Mouse (Mus musculus) embryonic facial prominence, embryonic 14.5 days (tissue): ENCODE measurements at regions not wholly inside any gene's neighbourhood (a gene's known extent, or its start where the extent isn't known, plus 50 kb on each side); places are given as distances from the start of the nearest gene placed in this dataset.
A peak's percentile ranks its signal among the peaks of the same experiment; 100 is the strongest.

Source experiments
- ATAC-seq: fragments of 200-750 bp; cut with Nextera tagmentation; 2 replicates; pipeline ENCODE4 v1.8.0; 2017; ENCODE audit warnings: low read depth, moderate number of reproducible peaks, moderate TSS enrichment
- DNase-seq: peaks from one replicate; pipeline ENCODE4 v3.0.0-alpha.2; 2015; ENCODE audit warnings: low spot score
- H3K27ac ChIP-seq: fragments of 300-500 bp; sonication (generic); replicated peaks from 2 replicates; pipeline ENCODE4 v1.5.1; 2014; ENCODE audit warnings: low read depth, mild to moderate bottlenecking, low read length, moderate library complexity
- H3K27me3 ChIP-seq: fragments of 300-500 bp; sonication (generic); replicated peaks from 2 replicates; pipeline ENCODE4 v1.6.1; 2014; ENCODE audit warnings: low read length; ENCODE audit not compliant: control insufficient read depth, insufficient read depth
- H3K36me3 ChIP-seq: fragments of 300-500 bp; sonication (generic); 2 replicates; pipeline ENCODE4 v1.6.1; 2014; ENCODE audit warnings: low read length, mixed read lengths; ENCODE audit not compliant: control insufficient read depth, insufficient read depth
- H3K4me1 ChIP-seq: fragments of 300-500 bp; sonication (generic); 2 replicates; pipeline ENCODE4 v1.6.1; 2014; ENCODE audit warnings: antibody characterized with exemption, low read length; ENCODE audit not compliant: control insufficient read depth, insufficient read depth
- H3K4me2 ChIP-seq: fragments of 300-500 bp; sonication (generic); 2 replicates; pipeline ENCODE4 v1.6.1; 2014; ENCODE audit warnings: low read depth, mild to moderate bottlenecking, low read length, moderate library complexity, mixed read lengths
- H3K4me3 ChIP-seq: fragments of 300-500 bp; sonication (generic); 2 replicates; pipeline ENCODE4 v1.5.1; 2014; ENCODE audit warnings: low read depth, mild to moderate bottlenecking, low read length
- H3K9ac ChIP-seq: fragments of 300-500 bp; sonication (generic); 2 replicates; pipeline ENCODE4 v1.6.1; 2014; ENCODE audit warnings: low read depth, mild to moderate bottlenecking, low read length, moderate library complexity, mixed read lengths
- H3K9me3 ChIP-seq: fragments of 300-500 bp; sonication (generic); 2 replicates; pipeline ENCODE4 v1.6.1; 2016; ENCODE audit warnings: low read length; ENCODE audit not compliant: control insufficient read depth
- WGBS: fragments of 180-500 bp; shearing (Covaris S2); extraction: QIAGEN DNeasy Blood & Tissue Kit; methylation state at CpG from one replicate; pipeline ENCODE4 v1.1.7; 2014; 5-methylcytosine and 5-hydroxymethylcytosine counted together

DNA sequence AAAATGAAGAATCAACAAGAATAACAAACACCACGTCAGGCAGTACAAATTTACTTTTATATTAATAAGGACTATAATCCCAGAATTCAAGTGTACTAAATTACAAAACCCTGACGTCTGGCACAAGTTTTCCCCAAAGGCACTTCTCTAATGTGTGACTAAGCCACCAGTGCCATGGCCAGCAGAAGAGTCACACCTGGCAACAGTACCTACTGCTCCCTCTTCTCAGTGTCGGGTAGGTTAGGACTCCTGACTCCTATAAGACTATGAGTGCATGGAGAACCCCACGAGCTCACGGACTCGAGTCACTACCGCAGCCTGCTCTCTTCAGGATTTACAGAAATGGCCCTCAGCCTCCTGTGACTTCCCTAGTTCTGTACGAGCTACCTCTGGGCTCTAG, 307.7 kb upstream of the Smim15 start:
- no peak for ATAC-seq
- Histone ChIP-seq H3K4me2 (no peak overlapping the region), H3K27ac (no peak overlapping the region), H3K4me1 (no peaks in the 10 kb centered on the region), H3K36me3 (peaks cover 25% of the 10 kb centered on the region), H3K27me3 (no peaks in the 10 kb centered on the region), H3K9ac (no peak overlapping the region), H3K4me3 (no peak overlapping the region), H3K9me3 (no peaks in the 10 kb centered on the region)
- WGBS, result 83% methylated on average over 8 of the region's 8 CpGs
- DNase-seq, result no peak

DNA sequence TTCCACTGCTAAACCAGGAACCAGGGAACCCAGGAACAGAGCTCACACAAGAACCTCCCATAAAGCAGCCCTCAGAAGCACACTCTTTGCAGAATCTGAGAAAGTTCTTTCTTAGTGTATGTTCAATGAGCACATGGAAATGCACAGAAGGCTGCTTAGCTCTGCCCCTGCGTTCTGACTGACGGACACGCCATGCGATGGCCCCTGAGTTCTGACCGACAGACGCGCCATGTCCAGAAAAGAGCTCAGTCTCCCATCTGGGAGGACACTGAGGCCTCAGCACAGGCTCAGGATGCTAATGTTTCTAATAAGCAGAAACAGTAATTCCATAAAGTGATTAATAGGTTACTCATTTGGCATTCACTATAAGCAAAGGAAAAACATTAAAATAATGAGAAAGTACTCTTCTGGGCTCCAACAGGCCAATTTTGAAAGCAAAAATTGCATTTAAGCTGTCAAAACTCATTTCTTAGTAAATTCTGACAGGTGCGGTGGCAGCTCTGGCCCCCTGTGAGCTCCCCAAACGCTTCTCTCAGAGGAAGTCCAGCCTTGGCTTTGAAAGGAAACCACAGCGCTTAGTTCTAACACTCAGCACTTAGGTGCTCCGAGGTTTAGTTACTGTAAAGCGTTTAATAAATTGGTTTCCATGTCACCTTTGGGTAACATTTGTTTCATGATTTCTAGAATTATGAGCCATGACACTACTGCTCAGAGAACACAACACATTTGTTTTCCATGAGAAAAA, 309.9 kb upstream of the Smim15 start:
- no peak overlapping the region for H3K4me3 ChIP-seq
- no peaks in the 10 kb centered on the region for H3K4me1 ChIP-seq
- ATAC-seq (no peak), DNase-seq (no peak)
- no peak overlapping the region for H3K4me2 ChIP-seq
- H3K27ac ChIP-seq, result no peak overlapping the region
- no peak overlapping the region for H3K9ac ChIP-seq
- H3K36me3 ChIP-seq, result peaks cover 38% of the 10 kb centered on the region
- 84% methylated on average over 12 of the region's 12 CpGs for WGBS
- no peaks in the 10 kb centered on the region for H3K9me3 ChIP-seq
- no peaks in the 10 kb centered on the region for H3K27me3 ChIP-seq

DNA sequence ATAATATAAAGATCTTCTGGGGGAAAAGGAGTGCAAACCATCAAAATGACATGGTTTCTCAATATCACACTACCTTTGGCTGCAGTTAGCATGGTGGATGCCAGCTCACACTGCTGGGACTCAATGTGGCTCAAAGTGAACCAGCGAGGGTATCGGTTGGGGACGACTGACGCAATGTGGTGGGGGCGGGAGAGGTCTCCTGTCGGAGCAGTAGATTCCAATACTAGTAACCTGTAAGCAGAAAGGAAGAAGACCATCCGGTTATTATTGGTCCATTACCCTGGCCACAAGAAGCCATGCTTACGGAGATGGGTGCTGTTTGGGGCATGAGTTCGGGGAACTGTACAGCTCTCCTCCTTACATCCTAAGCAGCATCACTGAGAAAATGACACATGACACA, 313.3 kb upstream of the Smim15 start:
- no peak for ATAC-seq
- 92% methylated on average over 9 of the region's 9 CpGs for WGBS
- DNase-seq, result no peak
- H3K4me3 ChIP-seq, result no peak overlapping the region
- peaks cover 59% of the 10 kb centered on the region for H3K36me3 ChIP-seq
- H3K9ac ChIP-seq, result no peak overlapping the region
- no peak overlapping the region for H3K27ac ChIP-seq
- no peaks in the 10 kb centered on the region for H3K9me3 ChIP-seq
- H3K4me1 ChIP-seq, result no peaks in the 10 kb centered on the region
- no peaks in the 10 kb centered on the region for H3K27me3 ChIP-seq
- no peak overlapping the region for H3K4me2 ChIP-seq

DNA sequence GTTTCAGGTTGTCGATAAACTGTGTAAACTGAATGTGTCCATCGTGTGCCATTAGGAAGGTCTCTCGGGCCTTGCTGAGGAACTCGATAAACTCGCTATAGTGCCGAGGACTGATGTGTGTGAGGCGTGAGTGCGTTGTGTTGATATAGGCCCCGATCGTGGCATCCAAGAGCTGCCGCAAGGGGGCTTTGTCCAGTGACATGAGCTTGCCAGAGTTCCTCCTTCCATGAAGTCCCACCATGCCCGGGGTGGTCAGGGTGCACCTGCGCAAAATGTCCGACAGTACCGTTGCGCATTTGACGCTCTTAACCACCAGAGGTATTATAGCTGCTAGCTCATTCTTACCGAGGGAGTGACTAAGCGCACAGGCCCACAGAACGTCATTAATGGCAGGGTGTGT, 317.8 kb upstream of the Smim15 start:
- no peak overlapping the region for H3K4me3 ChIP-seq
- H3K27me3 ChIP-seq, result no peaks in the 10 kb centered on the region
- WGBS, result 96% methylated on average over 20 of the region's 20 CpGs
- H3K4me1 ChIP-seq, result no peaks in the 10 kb centered on the region
- no peak for ATAC-seq
- no peak overlapping the region for H3K4me2 ChIP-seq
- peaks cover 57% of the 10 kb centered on the region for H3K36me3 ChIP-seq
- H3K9me3 ChIP-seq, result no peaks in the 10 kb centered on the region
- H3K27ac ChIP-seq, result no peak overlapping the region
- H3K9ac ChIP-seq, result no peak overlapping the region
- DNase-seq, result no peak

DNA sequence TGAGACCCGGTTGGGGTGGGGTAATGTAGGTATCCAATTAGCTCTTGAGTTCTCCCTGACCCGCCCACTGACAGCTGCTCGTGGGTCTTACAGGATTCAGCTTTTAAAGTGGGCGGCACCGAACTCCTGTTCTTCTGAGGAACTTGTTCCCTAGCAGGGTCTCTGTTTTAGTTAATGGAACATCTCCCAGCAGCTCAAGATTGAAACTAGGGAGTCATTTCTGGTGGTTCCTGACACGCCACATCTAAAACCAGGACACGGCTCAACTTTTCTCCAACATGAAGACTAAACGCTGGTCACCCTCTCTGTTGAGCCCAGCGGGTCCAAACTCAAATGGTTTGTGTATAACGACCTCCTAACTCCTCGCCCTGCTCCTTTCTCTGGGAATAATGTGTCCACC, 322.3 kb upstream of the Smim15 start:
- H3K4me2 ChIP-seq, result no peak overlapping the region
- WGBS, result 89% methylated on average over 11 of the region's 11 CpGs
- H3K36me3 ChIP-seq, result peaks cover 17% of the 10 kb centered on the region
- peaks cover 3% of the 10 kb centered on the region; the same call in 1 of the 2 replicates for H3K4me1 ChIP-seq
- no peak for DNase-seq
- ATAC-seq, result no peak
- H3K4me3 ChIP-seq, result no peak overlapping the region
- no peak overlapping the region for H3K9ac ChIP-seq
- no peak overlapping the region for H3K27ac ChIP-seq
- no peaks in the 10 kb centered on the region for H3K9me3 ChIP-seq
- no peaks in the 10 kb centered on the region for H3K27me3 ChIP-seq

DNA sequence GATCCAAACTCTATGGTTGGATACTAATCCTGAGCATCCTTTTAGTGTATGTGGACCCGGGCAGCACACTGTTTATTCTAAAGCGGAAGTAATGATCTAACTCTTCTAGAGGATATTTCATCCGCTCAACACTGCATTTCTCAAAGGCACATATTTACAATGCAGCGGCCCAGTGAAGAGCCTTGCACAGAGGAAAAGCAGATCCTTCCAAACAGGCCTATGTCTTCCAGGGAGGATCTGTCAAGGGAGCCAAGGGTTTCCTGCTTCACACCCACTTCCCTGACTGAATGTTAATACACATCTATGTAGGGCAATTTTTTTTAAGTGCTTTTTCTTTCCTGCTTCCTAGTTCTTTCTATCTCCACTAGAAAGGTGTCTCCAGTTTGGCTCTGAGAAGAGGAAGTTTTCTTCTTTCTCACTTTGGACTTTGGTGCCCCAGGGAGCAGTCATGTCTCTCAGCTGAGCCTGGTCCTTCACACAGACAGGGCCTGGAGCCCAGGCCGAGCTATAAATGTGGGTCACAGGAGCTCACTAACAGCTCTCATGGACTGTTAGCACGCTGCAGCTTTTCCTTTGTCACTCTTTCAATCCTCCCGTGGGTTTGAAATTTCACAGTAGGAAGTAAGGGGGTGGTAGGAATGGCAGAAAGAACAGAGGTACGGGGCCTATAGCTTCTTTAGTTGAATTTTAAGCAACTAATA, 323.2 kb upstream of the Smim15 start:
- H3K27me3 ChIP-seq, result no peaks in the 10 kb centered on the region
- peaks cover 3% of the 10 kb centered on the region; the same call in 1 of the 2 replicates for H3K4me1 ChIP-seq
- no peak for ATAC-seq

DNA sequence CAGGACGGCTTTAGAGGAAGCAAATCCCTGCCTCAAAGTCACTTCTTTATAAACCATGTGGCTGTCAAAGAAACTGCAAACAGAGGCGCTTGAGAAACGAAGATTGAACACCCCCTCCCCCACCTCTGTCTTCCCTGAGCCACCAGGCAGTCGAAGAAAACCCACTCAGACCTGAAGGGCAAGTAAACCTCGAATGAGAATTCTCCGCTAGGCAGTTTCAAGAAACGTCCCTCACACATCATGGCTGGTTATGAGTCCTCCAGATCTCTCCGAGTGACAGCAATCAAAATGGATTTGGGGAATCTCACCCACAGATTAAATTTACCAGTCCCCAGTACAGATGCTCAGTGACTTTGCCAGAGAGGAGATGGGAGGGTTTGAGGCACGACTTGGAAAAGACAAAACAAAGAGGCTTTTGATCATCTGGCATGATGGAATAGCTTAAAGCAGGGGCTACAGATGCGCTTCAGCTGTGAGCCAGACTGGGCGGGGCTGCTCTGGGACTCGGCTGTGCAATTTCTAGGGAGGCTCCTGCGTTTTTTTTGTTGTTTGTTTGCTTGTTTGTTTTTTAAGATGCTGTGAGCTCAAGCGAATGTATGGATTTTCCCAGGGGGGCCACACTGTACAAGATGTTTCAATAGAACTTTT, 325.1 kb upstream of the Smim15 start:
- peak; percentile 71 for DNase-seq
- Histone ChIP-seq H3K4me2 (peak overlapping the region; percentile 13; the same call in 1 of the 2 replicates), H3K27me3 (no peaks in the 10 kb centered on the region), H3K9ac (no peak overlapping the region), H3K36me3 (no peaks in the 10 kb centered on the region), H3K4me3 (no peak overlapping the region), H3K9me3 (no peaks in the 10 kb centered on the region), H3K27ac (0 out of 2 replicates have a peak overlapping the region, but pooled peaks have one; percentile 6), H3K4me1 (peaks cover 3% of the 10 kb centered on the region; the same call in 1 of the 2 replicates)
- ATAC-seq, result peak; percentile 79; the same call in 1 of the 2 replicates
- WGBS, result 18% methylated on average over 14 of the region's 14 CpGs

More for the DNA sequence above, 323.2 kb upstream of the Smim15 start:
- H3K9ac ChIP-seq, result no peak overlapping the region
- H3K9me3 ChIP-seq, result no peaks in the 10 kb centered on the region
- H3K27ac ChIP-seq, result no peak overlapping the region
- peaks cover 8% of the 10 kb centered on the region; the same call in 1 of the 2 replicates for H3K36me3 ChIP-seq
- H3K4me3 ChIP-seq, result no peak overlapping the region
- 72% methylated on average over 8 of the region's 8 CpGs for WGBS
- H3K4me2 ChIP-seq, result no peak overlapping the region
- DNase-seq, result no peak

DNA sequence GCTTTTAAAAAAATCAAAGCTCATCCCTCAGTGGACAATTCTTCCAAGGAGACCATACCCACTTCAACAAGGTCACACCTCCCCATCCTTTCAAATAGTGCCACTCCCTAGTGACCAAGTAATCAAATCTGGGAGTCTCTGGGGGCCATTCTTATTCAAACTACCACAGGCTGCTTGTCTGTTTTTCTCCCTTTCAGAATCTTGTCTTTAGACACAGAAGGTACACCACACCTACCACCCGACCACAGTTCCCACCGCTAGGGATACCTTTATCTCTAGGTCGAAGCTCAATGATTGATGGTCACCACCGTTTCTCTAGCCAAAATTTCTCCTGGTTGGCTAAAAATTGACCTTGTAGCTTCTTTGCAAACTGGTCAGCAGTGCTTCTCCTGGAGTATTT, 328.6 kb upstream of the Smim15 start:
- no peak overlapping the region for H3K4me3 ChIP-seq
- WGBS, result 91% methylated on average over 4 of the region's 4 CpGs
- peaks cover 3% of the 10 kb centered on the region; the same call in 1 of the 2 replicates for H3K4me1 ChIP-seq
- H3K36me3 ChIP-seq, result no peaks in the 10 kb centered on the region
- no peaks in the 10 kb centered on the region for H3K27me3 ChIP-seq
- ATAC-seq (no peak), DNase-seq (no peak)
- no peak overlapping the region for H3K27ac ChIP-seq
- no peak overlapping the region for H3K4me2 ChIP-seq
- H3K9me3 ChIP-seq, result no peaks in the 10 kb centered on the region
- no peak overlapping the region for H3K9ac ChIP-seq
